Mouse (Mus musculus) adrenal gland, postnatal 4 days (tissue): Measurements from ENCODE around the gene Esam. TPM values are rescaled to one million over a fixed set of nuclear protein-coding genes. Genes with fewer than 3 reads are reported as not detected.

Experiments
- DNase-seq, 2 experiments: peaks; one replicate each; pipeline ENCODE4 v3.0.0; 2021 to 2022; ENCODE audit warnings: low spot score in 2 of 2, mixed read lengths in 2 of 2
- long read RNA-seq, 2 experiments: library from polyadenylated mRNA; stranded (forward); transcript quantifications; one replicate each; pipeline ENCODE4 v2.0.0; 2021
- total RNA-seq, 2 experiments: library from RNA; stranded (reverse); gene quantifications; 2 replicates each; pipeline ENCODE4 v1.2.3; 2021

The Esam gene
- total RNA-seq, result 10 to 100 TPM; 51.7 to 55.5 TPM
- long read RNA-seq, experiment 1, transcript Esam-201 (7 exons, 1,865 nt), result major isoform, 53 of 67 reads
- long read RNA-seq, experiment 1, partial matches to known transcripts, result 4 of 67 reads
- long read RNA-seq, experiment 1, other reads (novel, unspliced or antisense), result 10 of 67 reads
- long read RNA-seq, experiment 2, transcript Esam-201 (7 exons, 1,865 nt), result major isoform, 43 of 68 reads
- long read RNA-seq, experiment 2, partial matches to known transcripts, result 3 of 68 reads
- long read RNA-seq, experiment 2, other reads (novel, unspliced or antisense), result 19 of 68 reads

DNA sequence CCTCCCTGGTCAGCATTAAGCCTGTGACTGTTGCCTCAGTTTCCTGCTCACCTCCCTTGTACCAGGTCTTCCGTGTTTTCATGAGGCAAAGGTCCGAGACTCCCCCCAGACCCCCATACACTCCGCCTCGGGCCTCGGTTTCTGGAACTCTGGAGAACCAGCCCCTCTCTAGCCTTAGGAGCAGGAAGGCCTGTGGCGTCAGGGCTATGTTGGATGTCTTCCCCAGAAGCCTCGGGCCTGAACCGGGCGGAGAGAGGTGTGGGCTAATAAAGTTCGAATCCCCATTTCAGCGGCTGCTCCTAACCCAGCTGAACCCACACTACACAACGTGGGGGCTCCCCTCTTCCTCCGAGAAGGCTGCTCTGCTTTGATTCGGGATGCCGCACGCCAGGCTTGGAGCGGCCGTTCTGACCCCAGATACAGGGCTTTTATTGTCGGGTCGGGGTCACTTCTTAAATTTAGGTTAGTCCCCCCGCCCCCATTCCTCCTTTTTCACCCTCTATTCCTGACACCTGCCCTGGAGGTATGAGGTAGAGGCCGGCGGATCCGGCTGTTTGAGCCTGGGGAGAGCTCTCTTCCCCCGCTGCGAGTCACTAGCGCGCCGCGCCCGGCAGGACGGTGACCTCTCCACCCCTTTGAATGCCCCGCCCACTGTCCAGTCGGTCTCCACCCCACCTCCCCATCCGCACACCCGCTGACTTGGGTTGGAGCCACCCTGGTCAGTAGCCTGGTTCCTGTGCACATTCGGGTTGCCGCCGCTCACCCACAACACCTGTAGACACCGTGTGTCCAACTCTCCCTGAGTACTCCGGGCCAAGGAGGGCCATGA is at the start of gene Esam:
Gene Esam, plus strand, starts transcription at position 683 of the 829 bp plus-strand sequence.
- DNase-seq, result peak in 1 of 2 experiments; percentile 43

DNA sequence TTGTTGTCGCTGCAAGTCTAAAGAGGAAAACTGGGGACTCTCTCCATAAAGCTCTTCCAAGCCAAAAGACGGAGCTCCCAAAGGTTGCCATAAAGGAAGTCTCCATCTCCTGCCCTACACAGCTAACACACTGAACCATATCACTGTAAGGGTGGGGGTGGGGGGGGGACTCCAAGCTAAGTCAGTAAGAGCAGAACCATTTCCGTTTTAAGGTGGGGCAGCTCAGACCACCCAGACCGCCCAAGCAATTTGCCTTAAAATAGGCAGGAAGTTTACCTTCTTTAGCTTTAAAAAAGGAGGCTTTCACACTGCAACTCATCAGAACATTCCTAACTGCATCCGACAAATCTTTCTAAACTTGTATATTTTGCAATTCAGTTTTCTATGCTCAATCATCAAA is 42.7 kb upstream of the Esam start:
- DNase-seq, result no peak

DNA sequence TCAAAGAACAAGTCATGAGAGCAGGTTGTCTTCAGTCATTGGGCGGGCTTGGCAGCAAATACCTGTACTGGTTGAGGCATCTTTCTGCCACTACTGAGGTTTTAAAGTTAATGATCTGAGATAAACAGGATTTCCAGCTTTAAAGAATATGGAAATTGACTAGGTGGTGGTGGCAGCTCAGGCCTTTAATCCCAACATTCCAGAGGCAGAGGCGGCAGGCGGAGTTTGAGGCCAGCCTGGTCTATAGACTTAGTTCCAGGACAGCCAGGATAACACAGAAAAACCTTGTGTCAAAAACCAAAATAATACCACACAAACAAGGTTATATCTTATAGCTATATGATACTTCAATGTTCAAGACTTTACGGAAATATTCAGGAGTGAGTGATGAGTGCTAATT is 39.8 kb upstream of the Esam start:
- DNase-seq, result no peak

DNA sequence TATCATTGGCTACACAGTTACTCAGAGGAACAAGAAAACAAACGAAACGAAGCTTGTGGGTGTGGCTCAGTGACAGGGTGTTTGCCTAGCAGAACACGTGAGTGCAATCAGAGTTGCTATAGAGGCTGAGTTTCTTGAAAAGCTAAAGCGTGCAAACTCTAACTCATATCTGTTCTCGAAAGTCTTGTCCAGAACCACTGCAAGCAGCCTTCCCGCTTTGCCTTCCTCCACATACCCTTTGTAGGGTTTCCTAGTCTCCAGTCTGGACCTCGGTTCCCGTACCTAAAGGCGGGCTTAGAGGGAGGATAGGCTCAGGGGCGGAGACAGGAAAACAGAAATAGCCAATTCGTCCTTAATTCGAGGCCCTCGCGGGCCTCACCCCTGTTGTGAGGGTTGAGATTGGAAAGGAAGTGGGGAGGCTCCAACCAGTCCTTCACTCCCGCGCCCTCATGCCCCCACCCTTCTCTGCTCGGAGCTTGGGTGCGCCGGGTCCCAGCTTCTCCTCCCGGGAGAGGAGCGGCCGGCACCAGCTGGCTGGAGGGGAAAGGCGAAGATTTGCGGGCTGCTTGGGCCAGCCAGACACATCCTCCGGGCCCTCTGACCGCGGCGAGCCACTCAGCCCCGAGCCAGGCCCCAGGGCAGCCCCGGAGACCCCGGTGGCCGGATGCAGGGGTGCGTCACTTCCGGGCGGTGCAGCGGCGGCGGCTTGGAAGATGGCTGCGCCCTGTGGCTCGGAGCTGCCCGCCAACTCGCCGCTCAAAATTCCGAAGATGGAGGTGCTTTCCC is 39.1 kb upstream of the Esam start, which contains the start of gene Msantd2:
Gene Msantd2, plus strand, starts transcription at position 709 of the 786 bp plus-strand sequence.
- DNase-seq, result peak; percentile 84 to 85

DNA sequence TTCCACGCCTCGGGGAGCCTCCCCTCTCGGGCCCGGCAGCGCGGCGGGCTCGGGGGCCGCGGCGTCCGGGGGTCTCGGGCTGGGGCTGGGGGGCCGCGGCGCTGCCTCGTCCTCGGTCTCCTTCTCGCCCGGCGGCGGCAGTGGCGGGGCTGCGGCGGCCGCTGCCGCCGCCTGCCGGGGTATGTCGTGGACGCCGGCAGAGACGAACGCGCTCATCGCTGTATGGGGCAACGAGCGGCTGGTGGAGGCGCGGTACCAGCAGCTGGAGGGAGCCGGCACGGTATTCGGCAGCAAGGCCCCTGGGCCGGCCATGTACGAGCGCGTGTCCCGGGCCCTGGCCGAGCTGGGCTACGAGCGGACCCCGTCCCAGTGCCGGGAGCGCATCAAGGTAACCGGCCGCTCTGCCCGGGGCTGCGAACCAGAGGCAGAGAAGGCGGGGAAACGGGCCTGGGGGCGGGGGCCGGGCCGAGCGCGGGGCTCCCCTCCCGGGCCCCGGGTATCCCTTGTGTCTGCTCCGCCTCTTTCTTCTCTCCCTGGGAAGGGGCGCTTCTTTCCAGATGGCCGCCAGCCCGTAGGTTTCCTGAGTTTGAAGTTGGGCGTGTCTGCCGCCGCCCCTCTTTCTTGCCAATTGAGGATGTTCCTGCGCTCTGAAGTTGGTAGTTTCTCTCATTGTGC is 38.3 kb upstream of the Esam start:
- peak; percentile 14 to 24 for DNase-seq

DNA sequence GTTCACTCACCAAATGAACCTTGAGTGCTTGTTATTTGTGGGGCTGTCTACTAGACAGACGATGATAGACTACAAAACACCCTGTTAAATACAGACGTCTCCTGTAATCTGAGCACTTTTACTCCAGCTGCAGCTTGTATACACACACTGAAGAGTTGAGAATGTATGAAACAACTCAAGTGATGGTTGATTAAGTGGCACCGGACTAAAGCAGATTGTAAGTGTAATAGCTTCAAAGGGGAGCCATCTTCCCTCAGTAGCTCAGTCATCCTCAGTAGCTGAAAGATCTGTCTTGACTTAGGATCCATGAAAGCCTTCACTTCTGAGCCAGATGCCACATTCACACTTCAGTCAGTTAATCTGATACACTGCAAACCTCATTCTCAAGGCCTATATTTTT is 32.1 kb upstream of the Esam start:
- DNase-seq, result no peak

DNA sequence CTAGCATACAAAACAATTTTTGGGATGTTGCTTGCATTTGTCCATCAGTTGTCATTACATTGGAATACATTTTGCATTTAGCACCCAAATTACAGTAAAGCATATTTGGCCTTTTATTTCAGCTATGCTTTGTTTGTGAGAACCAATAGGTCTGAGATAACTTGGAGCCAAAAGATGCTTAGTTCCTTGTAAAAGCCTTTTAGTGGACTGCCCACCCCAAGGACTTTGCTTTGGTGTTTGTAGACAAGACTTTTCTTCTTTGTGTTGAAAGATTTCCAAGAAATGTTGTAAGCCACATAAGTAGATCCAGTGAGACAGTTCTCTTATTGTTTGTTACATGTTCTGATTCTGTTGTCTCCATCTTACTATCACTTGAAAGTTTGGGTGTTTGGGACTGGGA is 31.6 kb upstream of the Esam start:
- no peak for DNase-seq

DNA sequence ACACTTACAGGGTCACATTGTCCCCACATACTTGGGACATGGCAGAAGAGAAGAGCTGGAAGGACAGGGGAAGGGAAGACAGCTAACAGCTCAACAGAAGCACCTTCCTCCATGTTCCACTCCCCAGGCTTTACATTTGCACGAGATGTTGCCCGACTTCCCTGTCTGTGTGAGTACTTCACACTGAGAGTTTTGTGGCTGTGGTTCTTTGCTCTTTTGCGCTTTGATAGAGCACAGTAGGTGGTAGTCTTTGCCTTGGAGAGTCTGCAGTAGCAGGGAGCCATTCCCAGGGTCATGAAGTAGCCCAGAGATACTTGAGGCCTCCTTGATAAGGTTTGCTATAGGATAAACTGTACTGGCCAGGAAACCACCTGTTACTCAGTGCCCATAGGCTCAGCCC is 27.7 kb upstream of the Esam start:
- DNase-seq, result no peak

DNA sequence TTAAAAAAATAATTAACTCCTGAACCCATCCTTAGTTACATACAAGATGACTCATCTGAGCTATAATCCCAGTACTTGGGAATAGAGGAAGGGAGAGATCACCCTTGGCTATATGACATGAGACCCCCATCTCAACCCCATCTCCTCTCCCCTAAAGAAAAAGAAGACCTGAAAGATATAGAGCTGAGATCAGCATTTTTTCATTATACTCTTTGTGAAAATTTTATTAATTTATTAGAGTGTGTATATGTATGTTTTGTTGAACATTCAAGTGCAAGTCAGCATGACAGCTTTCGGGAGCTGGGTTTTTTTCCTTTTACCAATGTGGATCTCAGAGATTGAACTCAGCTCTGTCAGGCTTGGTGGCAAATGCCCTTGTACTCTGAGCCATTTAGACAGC is 26.7 kb upstream of the Esam start:
- DNase-seq, result no peak

DNA sequence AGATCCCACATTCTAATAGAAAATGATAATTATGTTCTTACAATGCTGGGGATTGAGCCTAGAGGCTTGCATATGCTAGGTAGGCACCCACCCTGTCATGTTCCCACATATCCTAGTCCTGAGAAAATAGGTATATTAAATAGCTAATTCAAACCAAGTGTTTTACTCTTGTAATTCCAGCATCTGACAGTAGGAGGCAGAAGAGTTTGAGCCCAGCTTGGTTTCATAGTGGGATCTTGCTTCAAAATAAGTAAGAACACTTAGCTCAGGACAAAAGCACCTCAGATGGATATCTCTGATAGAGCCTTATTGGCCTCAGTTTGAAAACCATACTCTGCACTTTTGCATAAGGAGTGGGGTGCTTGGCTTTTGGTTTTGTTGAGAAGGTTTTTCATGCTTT is 23.5 kb upstream of the Esam start:
- DNase-seq, result no peak

DNA sequence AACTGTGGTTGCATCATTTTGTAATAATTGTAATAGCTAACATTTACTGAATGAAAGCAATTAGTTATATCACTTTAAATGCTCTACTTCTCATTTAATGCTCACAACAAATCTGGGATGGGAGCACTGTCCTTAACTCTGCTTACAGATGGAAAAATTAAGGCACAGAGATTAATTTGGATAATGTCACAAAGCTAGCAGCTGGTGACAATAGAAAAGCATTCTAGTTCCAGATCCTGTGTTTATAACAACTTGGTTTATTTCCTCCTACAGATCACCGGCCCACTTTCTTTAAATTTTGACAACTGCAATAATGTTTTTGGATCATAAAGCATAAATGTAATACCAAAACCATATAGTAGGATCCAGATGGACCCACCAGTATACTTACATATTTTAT is 21.9 kb upstream of the Esam start:
- DNase-seq, result no peak

DNA sequence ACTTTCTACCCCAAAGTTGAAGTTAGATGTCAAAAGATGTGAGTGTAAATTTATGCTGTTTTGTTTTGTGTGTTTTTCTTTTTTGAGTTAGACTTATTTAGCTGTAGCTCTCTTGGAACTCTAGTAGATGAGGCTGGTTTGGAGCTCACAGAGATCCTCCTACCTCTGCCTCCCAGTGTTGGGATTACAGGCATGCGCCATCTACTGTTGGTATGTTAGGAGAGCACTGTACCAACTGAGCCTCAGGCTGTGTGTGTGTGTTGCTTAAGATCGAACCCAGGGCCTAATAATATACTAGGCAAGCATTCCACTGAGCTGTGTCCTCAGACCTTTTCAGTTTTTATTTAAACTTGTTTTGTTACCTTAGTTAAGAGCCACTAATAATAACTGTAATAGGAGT is 15.8 kb upstream of the Esam start:
- DNase-seq, result no peak

DNA sequence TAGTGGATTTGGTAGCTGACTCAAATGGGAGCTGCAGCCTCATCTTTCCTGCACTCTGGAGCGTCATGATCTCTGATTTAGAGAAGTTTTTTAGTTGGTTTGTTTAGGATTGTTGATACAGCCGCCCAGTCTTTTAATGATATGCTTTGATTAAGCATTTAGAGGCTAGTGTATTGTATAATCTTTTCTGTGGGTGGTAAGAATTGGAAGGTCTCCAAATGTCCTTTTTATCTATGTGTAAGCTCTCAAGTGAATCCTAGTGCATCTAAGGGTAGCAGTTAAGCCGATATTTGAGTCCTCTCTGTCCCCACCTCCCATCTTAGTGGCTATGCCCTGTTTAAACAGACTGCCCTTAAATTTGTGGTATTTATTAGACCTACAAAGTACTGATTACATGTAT is 13.4 kb upstream of the Esam start:
- DNase-seq, result no peak

DNA sequence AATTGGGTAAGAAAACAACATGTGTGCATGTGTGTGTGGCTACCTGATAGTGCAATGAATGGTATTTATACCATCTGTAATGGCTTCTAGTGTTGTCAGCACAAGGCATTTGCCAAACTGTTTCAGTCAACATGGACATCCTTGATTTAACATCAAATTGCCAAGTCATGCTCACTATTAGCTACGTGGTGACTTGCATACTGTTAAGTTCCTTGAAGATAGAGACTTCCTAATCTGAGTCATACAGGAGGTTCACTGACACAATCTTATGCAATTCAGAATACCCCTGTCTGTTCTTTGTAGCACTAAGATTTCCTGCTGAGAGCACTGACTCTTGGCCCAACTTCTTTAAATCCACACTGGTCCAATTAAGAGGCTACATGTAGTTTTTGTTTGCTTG is 10.4 kb upstream of the Esam start:
- no peak for DNase-seq

DNA sequence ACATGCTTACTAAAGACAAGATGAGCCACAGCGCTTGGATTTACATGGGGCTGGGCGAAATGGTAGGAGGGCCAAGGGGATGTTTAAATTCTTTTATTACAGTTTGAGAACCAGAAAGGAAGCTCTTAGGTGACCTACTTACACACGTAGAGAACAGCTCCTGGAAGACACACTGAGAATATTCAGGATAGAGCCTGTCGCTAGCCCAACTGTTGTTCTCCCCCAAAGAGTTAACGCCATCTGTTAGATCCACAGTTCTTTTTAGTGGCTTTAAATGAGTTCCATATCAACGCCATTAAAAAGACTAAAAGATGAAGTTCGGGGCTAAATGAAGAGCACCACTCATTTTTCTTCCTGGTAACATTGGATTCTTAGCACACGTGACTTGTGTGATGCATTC is 8.9 kb upstream of the Esam start:
- no peak for DNase-seq

DNA sequence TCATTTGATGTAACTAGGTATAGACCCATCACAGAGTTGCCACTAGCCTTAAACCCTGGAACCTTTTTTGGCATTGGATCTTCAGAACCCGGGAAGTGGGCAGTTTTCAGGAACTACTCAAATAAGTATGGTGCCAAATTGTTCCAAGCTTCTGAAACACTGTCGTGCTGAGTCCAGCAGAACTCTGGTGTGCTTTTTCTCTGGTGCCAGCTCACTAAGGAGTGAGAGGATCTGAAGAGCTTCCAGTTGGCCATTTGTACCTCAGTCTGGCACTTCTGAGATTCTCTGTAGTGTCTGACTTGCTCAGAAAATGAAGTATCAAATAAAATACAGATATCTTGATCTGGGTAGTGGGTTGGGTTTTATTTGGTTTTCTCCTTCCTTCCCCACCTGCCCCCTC is 7.9 kb upstream of the Esam start:
- DNase-seq, result no peak

DNA sequence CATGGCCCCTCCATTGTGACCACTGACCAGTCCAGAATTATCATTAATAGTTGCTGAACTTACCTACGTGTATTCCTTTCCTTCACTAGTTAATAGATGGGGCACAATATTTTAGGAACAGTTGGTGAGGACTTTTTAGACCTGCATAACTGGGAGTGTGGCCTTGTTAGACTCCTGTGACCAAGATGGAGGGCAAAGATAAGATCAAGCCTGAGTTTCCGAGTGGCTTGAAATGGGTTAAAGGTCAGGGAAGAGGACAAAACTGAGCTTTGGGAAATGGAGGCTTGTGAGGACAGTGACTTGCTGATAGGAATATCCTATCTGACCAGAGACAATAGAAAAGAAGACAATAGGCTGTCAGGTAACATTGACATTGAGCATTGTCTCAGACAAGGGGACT is 2.4 kb upstream of the Esam start:
- DNase-seq, result no peak

DNA sequence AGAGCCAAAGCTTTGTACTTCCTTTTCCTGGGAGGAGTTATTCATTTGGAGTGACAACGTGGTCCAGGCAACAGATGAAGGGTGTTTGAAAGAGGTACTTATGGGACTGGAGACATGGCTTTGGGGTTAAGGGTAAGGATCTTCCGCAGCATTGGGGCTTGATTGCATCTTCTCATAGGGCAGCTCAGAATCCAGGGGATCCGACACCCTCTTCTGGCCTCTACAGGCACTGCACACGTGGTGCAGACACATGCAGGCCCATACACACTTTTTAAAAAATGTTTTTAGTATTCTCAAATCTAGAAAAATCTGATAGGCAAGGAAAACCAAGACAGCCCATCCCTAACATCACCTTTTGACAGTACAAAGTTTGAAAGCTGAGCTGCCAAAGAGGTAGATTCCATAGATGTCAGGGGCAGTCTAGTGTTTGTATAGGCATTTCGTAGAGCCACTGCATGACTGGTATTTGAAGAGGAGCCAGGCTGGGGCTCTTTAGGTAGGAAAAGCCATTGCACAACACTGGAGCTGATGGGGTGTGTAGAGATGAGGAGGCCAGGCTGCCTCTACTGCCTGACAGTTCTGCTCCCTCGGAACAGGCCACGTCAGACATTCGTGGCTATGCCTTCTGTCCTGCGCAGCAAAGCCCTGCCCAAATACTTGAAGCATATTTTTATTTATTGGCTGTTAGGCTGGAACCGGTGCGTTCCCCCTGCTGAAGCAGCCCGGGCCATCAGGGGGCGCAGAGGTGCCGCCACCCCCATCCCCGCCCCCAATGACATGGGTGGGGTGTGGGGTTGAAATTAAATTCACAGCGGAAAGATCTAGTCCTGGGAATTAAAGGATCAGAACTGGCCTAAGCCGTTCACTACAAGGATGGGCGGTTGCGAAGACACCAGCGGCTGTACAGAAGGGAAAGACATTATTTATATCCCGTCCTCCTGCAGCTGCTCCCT is 1.2 kb upstream of the Esam start:
- DNase-seq, result no peak

DNA sequence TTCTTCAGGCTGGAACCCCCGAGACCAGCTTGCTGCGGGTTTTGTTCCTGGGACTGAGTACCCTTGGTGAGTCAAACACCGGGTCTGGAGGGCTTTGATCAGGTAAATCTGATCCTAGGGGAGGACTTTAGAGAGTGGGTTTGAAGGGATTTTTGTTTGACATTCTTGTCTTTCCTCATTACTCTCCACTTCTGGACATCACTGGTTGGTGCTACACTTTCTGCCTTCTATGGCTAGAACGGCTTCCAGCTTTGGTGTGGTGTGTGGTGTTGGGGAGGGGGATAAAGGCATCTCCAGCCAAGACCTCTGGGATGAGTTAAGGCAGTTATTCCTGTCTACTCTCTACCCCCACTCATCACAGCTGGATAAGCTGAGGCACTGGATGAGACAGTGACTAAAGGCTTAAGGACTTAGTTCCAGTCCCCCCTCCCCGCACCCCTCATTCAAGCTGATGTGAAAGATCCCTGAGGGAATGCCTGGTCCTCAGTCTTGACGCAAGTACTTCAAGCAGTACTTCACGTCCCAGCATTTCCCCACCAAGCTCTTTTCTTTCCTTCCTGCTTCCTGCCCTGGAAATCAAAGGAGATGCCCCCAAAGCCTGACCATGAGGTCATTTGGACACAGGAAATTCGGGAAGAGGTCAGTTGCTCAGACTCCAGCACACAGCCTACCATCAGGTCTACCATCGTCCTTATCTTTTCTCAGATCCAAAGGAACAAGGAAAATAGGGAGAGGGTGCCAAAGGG is 520 bp downstream of the Esam start:
- no peak for DNase-seq
